Mouse (Mus musculus): Measurements from ENCODE around the gene Tmem207. TPM values are rescaled to one million over a fixed set of nuclear protein-coding genes. Genes with fewer than 3 reads are reported as not detected.

The Tmem207 gene
- polyA plus RNA-seq, 1 experiment from 2014 or later, result not detected

DNA sequence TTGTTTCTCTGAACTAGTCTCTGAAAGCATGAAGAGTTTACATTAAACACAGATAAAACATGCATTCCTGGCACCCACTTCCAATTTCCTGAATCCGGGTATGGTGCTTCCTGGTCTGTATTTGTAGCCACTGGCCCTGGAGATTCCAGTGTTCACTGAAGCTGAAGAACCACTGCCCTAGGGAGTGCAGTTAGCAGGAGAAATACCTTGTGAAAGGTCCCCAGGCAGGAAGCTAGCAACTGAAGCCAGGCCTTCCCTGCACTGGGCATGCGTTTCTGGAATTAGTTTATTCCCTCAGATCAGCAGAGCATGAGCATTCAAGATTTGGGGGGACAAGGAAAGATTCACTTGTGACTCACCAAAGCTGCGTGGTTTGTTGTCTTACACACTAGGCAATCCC is 72.4 kb downstream of the Tmem207 start:
- Histone ChIP-seq H3K4me1 (replicated peaks) (no peaks in the 10 kb centered on the region), H3K4me3 (replicated peaks) (no peak overlapping the region), H3K27me3 (no peaks in the 10 kb centered on the region), H3K27ac (no peak overlapping the region), H3K9ac (no peak overlapping the region), H3K4me2 (no peak overlapping the region), H3K36me3 (no peaks in the 10 kb centered on the region), H3K9me3 (replicated peaks) (no peaks in the 10 kb centered on the region)
- DNase-seq, result no peak
- ATAC-seq (ENCODE audit: low read depth), result no peak
- WGBS (ENCODE audit: insufficient replicate concordance), result 46% methylated on average over 3 of the region's 3 CpGs

Other genes starting within 250 kb of the Tmem207 start
- gene Cldn1, start 154.9 kb downstream of the Tmem207 start, polyA plus RNA-seq (2015; fragmentation: Nextera tagmentation; extraction: Ambion mirVana), result 17.8 and 24.3 TPM in 2 replicates
- gene Cldn16, start 63.6 kb downstream of the Tmem207 start, polyA plus RNA-seq (2015; fragmentation: Nextera tagmentation; extraction: Ambion mirVana), result not detected in 2 replicates
- gene Il1rap, start 54.9 kb upstream of the Tmem207 start, polyA plus RNA-seq (2015; fragmentation: Nextera tagmentation; extraction: Ambion mirVana), result 1.8 and 1.9 TPM in 2 replicates